Mouse (Mus musculus) CH12.LX (cell line): Measurements from ENCODE around the gene Riox1. TPM values are rescaled to one million over a fixed set of nuclear protein-coding genes. Genes with fewer than 3 reads are reported as not detected.

Experiments
- DNase-seq: peaks from one replicate; pipeline ENCODE4 v3.0.0-alpha.2; 2013; ENCODE audit errors: extremely low read depth
- H3K27ac ChIP-seq: 2 replicates; pipeline ENCODE4 v1.5.1; 2012; ENCODE audit warnings: low read depth, mild to moderate bottlenecking, control low read depth, moderate library complexity; ENCODE audit not compliant: insufficient read depth
- H3K27me3 ChIP-seq: replicated peaks from 2 replicates; pipeline ENCODE3; 2012; ENCODE audit warnings: inconsistent platforms
- H3K36me3 ChIP-seq, 2 experiments: replicated peaks in 1 of 2; 2 replicates each; pipeline versions ENCODE3 to v1.6.1; 2012; ENCODE audit warnings: inconsistent platforms in 1 of 2, low read length in 1 of 2, mild to moderate bottlenecking in 1 of 2, mixed read lengths in 1 of 2, moderate library complexity in 1 of 2; ENCODE audit not compliant: control insufficient read depth in 1 of 2, insufficient read depth in 1 of 2
- H3K4me1 ChIP-seq, 2 experiments: 2 replicates each; pipeline ENCODE4 v1.6.1; 2012; ENCODE audit warnings: inconsistent platforms in 1 of 2, moderate library complexity in 1 of 2; ENCODE audit not compliant: insufficient read depth in 2 of 2, control insufficient read depth in 1 of 2
- H3K4me2 ChIP-seq: 2 replicates; pipeline ENCODE4 v1.6.1; 2012; ENCODE audit warnings: low read depth, mild to moderate bottlenecking, control low read depth; ENCODE audit not compliant: poor library complexity, insufficient read depth, severe bottlenecking
- H3K4me3 ChIP-seq, 3 experiments: fragments of 150-350 bp in 1 of 3; sonication (generic) in 1 of 3; replicated peaks in 1 of 3; 2 replicates each; pipeline versions ENCODE3 to v1.5.1; 2011 to 2012; ENCODE audit warnings: low read depth in 2 of 3, low read length in 2 of 3, mild to moderate bottlenecking in 2 of 3, moderate library complexity in 2 of 3, control low read depth in 1 of 3, improper control_type of control experiment in 1 of 3, inconsistent platforms in 1 of 3, mixed read lengths in 1 of 3; ENCODE audit not compliant: poor library complexity in 1 of 3
- H3K79me2 ChIP-seq: replicated peaks from 2 replicates; pipeline ENCODE4 v1.6.1; 2012; ENCODE audit warnings: mild to moderate bottlenecking, moderate library complexity; ENCODE audit not compliant: control insufficient read depth, poor library complexity, insufficient read depth, severe bottlenecking; ENCODE audit errors: extremely low read depth
- H3K9ac ChIP-seq: 2 replicates; pipeline ENCODE4 v1.6.1; 2012; ENCODE audit warnings: low read depth, mild to moderate bottlenecking, control low read depth, moderate library complexity; ENCODE audit not compliant: insufficient read depth
- H3K9me3 ChIP-seq: replicated peaks from 2 replicates; pipeline ENCODE3; 2012; ENCODE audit warnings: low read length, inconsistent platforms, mixed read lengths
- BHLHE40 ChIP-seq: IDR thresholded peaks from 2 replicates; pipeline ENCODE4 v1.6.1; 2011; ENCODE audit warnings: mild to moderate bottlenecking, low read depth, low read length, improper control_type of control experiment
- CHD1 ChIP-seq: IDR thresholded peaks from 2 replicates; pipeline ENCODE4 v1.6.1; 2012; ENCODE audit warnings: low read depth, low read length, improper control_type of control experiment, inconsistent platforms
- CHD2 ChIP-seq: IDR thresholded peaks from 2 replicates; pipeline ENCODE4 v1.6.1; 2011; ENCODE audit warnings: low read length, improper control_type of control experiment
- CTCF ChIP-seq, 2 experiments: IDR thresholded peaks in 1 of 2; conservative IDR thresholded peaks in 1 of 2; 2 replicates each; pipeline ENCODE4 v1.5.1; 2011 to 2012; ENCODE audit warnings: low read depth in 2 of 2, low read length in 2 of 2, improper control_type of control experiment in 1 of 2, inconsistent platforms in 1 of 2, mild to moderate bottlenecking in 1 of 2, moderate library complexity in 1 of 2
- E2F4 ChIP-seq: IDR thresholded peaks from 2 replicates; pipeline ENCODE4 v1.6.1; 2011; ENCODE audit warnings: low read depth, low read length, improper control_type of control experiment; ENCODE audit not compliant: insufficient replicate concordance
- ELF1 ChIP-seq: IDR thresholded peaks from 2 replicates; pipeline ENCODE4 v1.6.1; 2014; ENCODE audit warnings: low read depth, mild to moderate bottlenecking, inconsistent platforms, low read length, improper control_type of control experiment
- EP300 ChIP-seq: IDR thresholded peaks from 2 replicates; pipeline ENCODE4 v1.6.1; 2011; ENCODE audit warnings: low read length, improper control_type of control experiment
- ETS1 ChIP-seq: conservative IDR thresholded peaks from 2 replicates; pipeline ENCODE4 v1.6.1; 2012; ENCODE audit warnings: low read depth, mild to moderate bottlenecking, inconsistent platforms, low read length, improper control_type of control experiment, moderate library complexity
- GABPA ChIP-seq: IDR thresholded peaks from 2 replicates; pipeline ENCODE4 v1.6.1; 2012; ENCODE audit warnings: low read depth, low read length, improper control_type of control experiment, inconsistent platforms; ENCODE audit not compliant: insufficient replicate concordance
- HCFC1 ChIP-seq: IDR thresholded peaks from 2 replicates; pipeline ENCODE4 v1.6.1; 2012; ENCODE audit warnings: low read depth, mild to moderate bottlenecking, inconsistent platforms, low read length, improper control_type of control experiment
- IRF4 ChIP-seq: IDR thresholded peaks from 2 replicates; pipeline ENCODE4 v1.6.1; 2014; ENCODE audit warnings: low read depth, mild to moderate bottlenecking, inconsistent platforms, low read length, improper control_type of control experiment
- JUN ChIP-seq: IDR thresholded peaks from 2 replicates; pipeline ENCODE4 v1.6.1; 2011; ENCODE audit warnings: low read depth, mild to moderate bottlenecking, low read length, improper control_type of control experiment, moderate library complexity; ENCODE audit not compliant: insufficient read depth
- JUND ChIP-seq: conservative IDR thresholded peaks from 2 replicates; pipeline ENCODE4 v1.6.1; 2011; ENCODE audit warnings: low read depth, low read length, improper control_type of control experiment
- KAT2A ChIP-seq: IDR thresholded peaks from 2 replicates; pipeline ENCODE4 v1.6.1; 2012; ENCODE audit warnings: low read length, improper control_type of control experiment, inconsistent platforms; ENCODE audit not compliant: insufficient replicate concordance
- MAFK ChIP-seq: IDR thresholded peaks from 2 replicates; pipeline ENCODE4 v1.6.1; 2011; ENCODE audit warnings: low read length, improper control_type of control experiment; ENCODE audit not compliant: insufficient replicate concordance
- MAX ChIP-seq: IDR thresholded peaks from 2 replicates; pipeline ENCODE4 v1.6.1; 2011; ENCODE audit warnings: low read length, improper control_type of control experiment
- MAZ ChIP-seq: IDR thresholded peaks from 2 replicates; pipeline ENCODE4 v1.6.1; 2012; ENCODE audit warnings: low read depth, mild to moderate bottlenecking, inconsistent platforms, low read length, improper control_type of control experiment, moderate library complexity
- MEF2A ChIP-seq: IDR thresholded peaks from 2 replicates; pipeline ENCODE4 v1.6.1; 2014; ENCODE audit warnings: low read depth, mild to moderate bottlenecking, inconsistent platforms, low read length, improper control_type of control experiment, borderline replicate concordance
- MXI1 ChIP-seq: IDR thresholded peaks from 2 replicates; pipeline ENCODE4 v1.6.1; 2011; ENCODE audit warnings: mild to moderate bottlenecking, low read depth, low read length, improper control_type of control experiment
- MYC ChIP-seq: IDR thresholded peaks from 2 replicates; pipeline ENCODE4 v1.6.1; 2011; ENCODE audit warnings: low read depth, mild to moderate bottlenecking, improper control_type of control experiment, low read length
- NELFE ChIP-seq: IDR thresholded peaks from 2 replicates; pipeline ENCODE4 v1.6.1; 2011; ENCODE audit warnings: low read depth, low read length, improper control_type of control experiment
- NRF1 ChIP-seq: IDR thresholded peaks from 2 replicates; pipeline ENCODE4 v1.6.1; 2014; ENCODE audit warnings: low read depth, mild to moderate bottlenecking, inconsistent platforms, low read length, improper control_type of control experiment, moderate library complexity
- PAX5 ChIP-seq: IDR thresholded peaks from 2 replicates; pipeline ENCODE4 v1.6.1; 2012; ENCODE audit warnings: low read length, inconsistent platforms, mixed read lengths
- POLR2A ChIP-seq: IDR thresholded peaks from 2 replicates; pipeline ENCODE4 v1.6.1; 2011; ENCODE audit warnings: low read depth, mild to moderate bottlenecking, improper control_type of control experiment, low read length
- POLR2AphosphoS2 ChIP-seq: IDR thresholded peaks from 2 replicates; pipeline ENCODE4 v1.6.1; 2011; ENCODE audit warnings: low read depth, low read length, improper control_type of control experiment
- RAD21 ChIP-seq: IDR thresholded peaks from 2 replicates; pipeline ENCODE4 v1.6.1; 2011; ENCODE audit warnings: low read depth, mild to moderate bottlenecking, low read length, improper control_type of control experiment, moderate library complexity
- RCOR1 ChIP-seq: conservative IDR thresholded peaks from 2 replicates; pipeline ENCODE4 v1.6.1; 2012; ENCODE audit warnings: low read depth, mild to moderate bottlenecking, inconsistent platforms, low read length, improper control_type of control experiment
- SIN3A ChIP-seq: IDR thresholded peaks from 2 replicates; pipeline ENCODE4 v1.6.1; 2012; ENCODE audit warnings: low read length, improper control_type of control experiment, inconsistent platforms
- SMC3 ChIP-seq: IDR thresholded peaks from 2 replicates; pipeline ENCODE4 v1.6.1; 2011; ENCODE audit warnings: low read depth, low read length, improper control_type of control experiment
- TBP ChIP-seq: conservative IDR thresholded peaks from 2 replicates; pipeline ENCODE4 v1.6.1; 2011; ENCODE audit warnings: low read depth, low read length, improper control_type of control experiment
- TCF12 ChIP-seq: IDR thresholded peaks from 2 replicates; pipeline ENCODE4 v1.6.1; 2014; ENCODE audit warnings: low read depth, mild to moderate bottlenecking, inconsistent platforms, low read length, improper control_type of control experiment
- UBTF ChIP-seq: IDR thresholded peaks from 2 replicates; pipeline ENCODE4 v1.6.1; 2012; ENCODE audit warnings: low read depth, mild to moderate bottlenecking, inconsistent platforms, low read length, improper control_type of control experiment, moderate library complexity
- USF1 ChIP-seq: IDR thresholded peaks from 2 replicates; pipeline ENCODE4 v1.6.1; 2014; ENCODE audit warnings: low read depth, mild to moderate bottlenecking, inconsistent platforms, low read length, improper control_type of control experiment
- USF2 ChIP-seq: conservative IDR thresholded peaks from 2 replicates; pipeline ENCODE4 v1.6.1; 2011; ENCODE audit warnings: low read depth, low read length, improper control_type of control experiment
- ZC3H11A ChIP-seq: IDR thresholded peaks from 2 replicates; pipeline ENCODE4 v1.6.1; 2012; ENCODE audit warnings: low read depth, mild to moderate bottlenecking, inconsistent platforms, low read length, improper control_type of control experiment
- ZKSCAN1 ChIP-seq: IDR thresholded peaks from 2 replicates; pipeline ENCODE4 v1.6.1; 2012; ENCODE audit warnings: low read depth, inconsistent platforms, low read length, improper control_type of control experiment, borderline replicate concordance
- ZMIZ1 ChIP-seq: IDR thresholded peaks from 2 replicates; pipeline ENCODE4 v1.6.1; 2012; ENCODE audit warnings: low read depth, mild to moderate bottlenecking, inconsistent platforms, low read length, improper control_type of control experiment
- ZNF384 ChIP-seq: IDR thresholded peaks from 2 replicates; pipeline ENCODE4 v1.6.1; 2012; ENCODE audit warnings: low read depth, low read length, improper control_type of control experiment, inconsistent platforms
- dilution Hi-C: fragments of 300-500 bp; cut with MboI; formaldehyde crosslinking; loops from 2 replicates; pipeline ENCODE4 v1.14.3; 2020; ENCODE audit warnings: low sequenced_read_pairs; ENCODE audit not compliant: extremely low pct_unique_long_range_greater_than_20kb, extremely low pct_ligation_motif_present
- in situ Hi-C: fragments of 300-500 bp; cut with MboI; formaldehyde crosslinking; loops from 3 replicates; pipeline ENCODE4 v1.14.3; 2019; ENCODE audit warnings: low sequenced_read_pairs, low pct_ligation_motif_present, low pct_unique_long_range_greater_than_20kb, mixed read lengths
- polyA plus RNA-seq: library from polyadenylated mRNA; unstranded; fragments of >175 nt; gene quantifications from 2 replicates; pipeline ENCODE4 v1.2.1, GENCODE M21; 2012; ENCODE audit warnings: low read depth; ENCODE audit not compliant: insufficient read length
- total RNA-seq, 2 experiments: library from RNA; depleted of rRNA; stranded (reverse); fragments of 300-350 nt in 1 of 2; fragments of >200 nt in 1 of 2; gene quantifications; 2 replicates each; pipeline ENCODE4 v1.2.3; 2012 to 2014

The Riox1 gene
- 31.9 and 41.5 TPM in 2 replicates for total RNA-seq (2012; rRNA removed)
- total RNA-seq (2014; rRNA removed) = 27.4 and 29.5 TPM in 2 replicates
- 33.5 and 34.3 TPM in 2 replicates for polyA plus RNA-seq

GRCm38 (mm10) chr12:83950493-83950839 lies at the start of gene Riox1:
Gene Riox1 (plus strand): TSS chr12:83950608.
- H3K9me3 ChIP-seq = peaks cover 3% of the 10 kb centered on the region
- DNase-seq = peak; percentile 78
- peaks cover 0 to 25% of the 10 kb centered on the region in 2 experiments for H3K36me3 ChIP-seq
- H3K27ac ChIP-seq = peak within 1 kb of the TSS; percentile 59
- H3K4me1 ChIP-seq = peaks cover 7 to 34% of the 10 kb centered on the region in 2 experiments
- TF ChIP-seq CHD2 (peak; percentile 37; the same call in 1 of the 2 replicates), PAX5 (no peak), JUND (no peak), MYC (0 out of 2 replicates have a peak, but pooled peaks have one; percentile 26), CHD1 (peak; percentile 82; the same call in 1 of the 2 replicates), ZNF384 (no peak), USF1 (no peak), BHLHE40 (no peak), MAFK (no peak), SIN3A (peak; percentile 98), POLR2A (peak; percentile 94), POLR2AphosphoS2 (peak; percentile 75; the same call in 1 of the 2 replicates), RAD21 (no peak), MAX (peak; percentile 70), ETS1 (no peak), TBP (peak; percentile 88), UBTF (no peak), MAZ (peak; percentile 54; the same call in 1 of the 2 replicates), CTCF (conservative IDR thresholded peaks at IDR 0.05 in 1 of 2, IDR thresholded peaks at IDR 0.05 in 1 of 2; ENCODE audit: low read depth in 2 of 2, low read length in 2 of 2) (no peak), ELF1 (peak; percentile 89), EP300 (no peak), RCOR1 (no peak), MXI1 (peak; percentile 90), E2F4 (no peak), MEF2A (0 out of 2 replicates have a peak, but pooled peaks have one; percentile 19), ZMIZ1 (peak; percentile 88), TCF12 (peak; percentile 90), SMC3 (no peak), USF2 (no peak), HCFC1 (peak; percentile 82), KAT2A (no peak), IRF4 (peak; percentile 33; the same call in 1 of the 2 replicates), NELFE (peak; percentile 90), ZC3H11A (no peak), NRF1 (no peak), ZKSCAN1 (no peak), GABPA (no peak), JUN (no peak)
- dilution Hi-C loops = no loop called here
- H3K4me3 ChIP-seq = peak within 1 kb of the TSS; percentile 72 to 90 (median 82)
- peaks cover 37% of the 10 kb centered on the region for H3K79me2 ChIP-seq
- H3K9ac ChIP-seq = peak within 1 kb of the TSS; percentile 80
- in situ Hi-C loops = loop anchor here (25.0 kb wide), 2 partner anchors 112 to 312 kb away; partner anchors contain the start of genes Acot3 and Acot5
- peak within 1 kb of the TSS; percentile 81 for H3K4me2 ChIP-seq
- no peaks in the 10 kb centered on the region for H3K27me3 ChIP-seq
